Mouse (Mus musculus): Measurements from ENCODE around the gene Ntpcr. TPM values are rescaled to one million over a fixed set of nuclear protein-coding genes. Genes with fewer than 3 reads are reported as not detected.
A peak's percentile ranks its signal among the peaks of the same experiment; 100 is the strongest.

Gene Ntpcr
- polyA plus RNA-seq, 1 experiment = 27.9 TPM

DNA sequence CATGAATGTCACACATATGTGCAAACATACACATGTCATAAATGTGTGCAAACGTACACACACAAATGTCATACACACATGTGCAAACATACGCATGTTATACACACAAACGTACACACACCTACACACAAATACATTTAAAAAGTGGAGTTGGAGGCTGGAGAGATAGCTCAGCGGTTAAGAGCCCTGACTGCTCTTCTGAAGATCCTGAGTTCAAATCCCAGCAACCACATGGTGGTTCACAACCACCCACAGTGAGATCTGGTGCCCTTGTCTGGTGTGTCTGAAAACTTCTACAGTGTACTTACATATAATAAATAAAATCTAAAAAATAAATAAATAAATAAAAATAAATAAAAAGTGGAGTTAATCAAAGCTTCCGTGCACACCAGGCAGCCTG, 49.2 kb downstream of the Ntpcr start:
- TF ChIP-seq CTCF (IDR thresholded peaks at IDR 0.05; ENCODE audit: borderline replicate concordance, extremely low read depth, insufficient read depth, insufficient read length) (no peak), POLR2A (IDR thresholded peaks at IDR 0.05; ENCODE audit: borderline replicate concordance, extremely low read depth, insufficient read depth, insufficient read length, poor library complexity, severe bottlenecking) (no peak)
- DNase-seq (ENCODE audit: low read depth) = no peak

DNA sequence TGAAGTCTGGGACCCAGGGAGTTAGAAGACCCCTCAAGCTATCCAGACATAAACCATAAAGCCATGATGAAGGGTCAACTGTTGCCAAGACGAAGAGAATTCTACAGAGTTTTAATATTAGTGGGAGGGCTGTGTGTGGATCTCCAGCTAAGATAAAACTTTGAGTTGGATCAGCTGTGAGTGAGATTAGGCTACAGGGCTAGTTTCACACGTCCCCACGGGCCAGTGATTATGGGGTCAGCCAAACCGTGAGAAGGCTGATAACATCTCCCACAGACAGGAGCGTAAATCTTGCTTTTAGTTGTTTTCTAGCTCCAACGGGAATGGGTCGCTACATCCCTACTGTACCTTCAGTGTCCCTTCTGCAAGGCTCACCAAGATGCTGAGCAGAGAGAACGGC, 49.9 kb downstream of the Ntpcr start:
- no peak for DNase-seq (ENCODE audit: low read depth)
- TF ChIP-seq CTCF (IDR thresholded peaks at IDR 0.05; ENCODE audit: borderline replicate concordance, extremely low read depth, insufficient read depth, insufficient read length) = no peak
- TF ChIP-seq POLR2A (IDR thresholded peaks at IDR 0.05; ENCODE audit: borderline replicate concordance, extremely low read depth, insufficient read depth, insufficient read length, poor library complexity, severe bottlenecking) = no peak

DNA sequence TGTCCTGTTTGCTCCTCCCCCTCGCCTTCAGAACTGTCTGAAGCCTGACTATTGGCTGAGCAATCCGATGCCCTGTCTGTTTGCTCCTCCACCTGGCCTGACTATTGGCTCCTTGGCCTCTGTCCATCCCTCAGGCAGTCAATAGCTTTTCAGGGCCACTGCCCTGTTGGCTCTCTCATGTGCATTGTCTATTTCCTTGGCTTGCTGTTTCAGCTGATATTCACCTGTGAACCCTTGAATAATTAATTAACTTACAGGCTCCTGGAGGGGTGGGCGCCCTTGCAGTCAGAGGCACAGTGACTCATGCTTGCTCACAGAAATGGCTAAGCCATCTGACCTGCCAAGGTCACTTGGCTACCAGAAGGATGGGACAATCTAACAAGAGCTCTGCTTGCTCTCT, 52.4 kb downstream of the Ntpcr start:
- no peak for TF ChIP-seq CTCF (IDR thresholded peaks at IDR 0.05; ENCODE audit: borderline replicate concordance, extremely low read depth, insufficient read depth, insufficient read length)
- no peak for TF ChIP-seq POLR2A (IDR thresholded peaks at IDR 0.05; ENCODE audit: borderline replicate concordance, extremely low read depth, insufficient read depth, insufficient read length, poor library complexity, severe bottlenecking)
- no peak for DNase-seq (ENCODE audit: low read depth)

DNA sequence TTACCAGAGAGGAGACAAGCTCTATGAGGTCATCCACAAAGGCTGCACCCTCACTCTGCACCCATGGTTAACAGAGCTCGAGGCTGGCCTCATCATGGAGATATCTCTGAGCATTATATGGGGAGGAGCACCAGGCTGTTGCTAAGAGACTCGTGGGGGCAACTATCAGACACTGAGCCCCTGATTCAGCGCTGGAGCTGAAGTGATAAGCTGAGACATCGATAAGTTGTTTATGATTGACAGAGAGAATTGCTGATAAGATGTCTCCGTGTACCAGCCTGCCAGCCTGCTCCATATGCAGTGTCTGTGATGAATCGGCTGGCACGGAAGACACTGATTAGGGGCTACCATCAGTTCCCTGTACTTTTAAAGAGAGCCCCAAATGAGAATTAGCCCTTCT, 57.1 kb downstream of the Ntpcr start:
- TF ChIP-seq POLR2A (IDR thresholded peaks at IDR 0.05; ENCODE audit: borderline replicate concordance, extremely low read depth, insufficient read depth, insufficient read length, poor library complexity, severe bottlenecking) (no peak), CTCF (IDR thresholded peaks at IDR 0.05; ENCODE audit: borderline replicate concordance, extremely low read depth, insufficient read depth, insufficient read length) (no peak)
- DNase-seq (ENCODE audit: low read depth) = peak; percentile 47

DNA sequence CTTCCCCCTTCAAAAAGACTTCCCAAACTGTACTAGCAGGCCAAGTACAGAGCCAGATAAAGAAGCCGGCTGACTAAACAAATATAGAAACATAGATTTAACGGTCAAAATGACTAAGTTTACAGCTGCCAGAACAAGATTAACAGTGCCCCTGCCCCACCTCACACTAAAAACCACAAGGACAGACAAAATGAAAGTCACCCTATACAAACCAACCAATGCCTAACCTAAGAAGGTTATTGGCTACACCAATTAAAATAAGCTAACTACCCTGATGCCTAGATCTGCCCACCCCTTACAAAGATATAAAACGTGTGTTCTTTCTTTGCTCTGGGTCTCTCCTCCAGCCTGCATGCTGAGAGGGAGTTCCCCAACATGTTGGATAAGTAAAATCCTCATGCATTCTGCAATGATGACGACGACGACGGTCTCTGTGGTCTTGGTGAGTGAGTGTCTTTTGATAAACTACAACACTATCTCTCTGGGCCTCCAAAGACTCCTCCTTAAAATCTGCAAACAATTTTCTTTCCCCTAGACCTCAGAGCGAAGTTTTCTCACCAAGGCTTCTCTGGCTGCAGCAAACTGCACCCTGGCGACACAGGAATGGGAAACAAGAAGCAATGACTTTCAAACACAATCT, 63.2 kb downstream of the Ntpcr start:
- no peak for TF ChIP-seq POLR2A (IDR thresholded peaks at IDR 0.05; ENCODE audit: borderline replicate concordance, extremely low read depth, insufficient read depth, insufficient read length, poor library complexity, severe bottlenecking)
- DNase-seq (ENCODE audit: low read depth) = no peak

DNA sequence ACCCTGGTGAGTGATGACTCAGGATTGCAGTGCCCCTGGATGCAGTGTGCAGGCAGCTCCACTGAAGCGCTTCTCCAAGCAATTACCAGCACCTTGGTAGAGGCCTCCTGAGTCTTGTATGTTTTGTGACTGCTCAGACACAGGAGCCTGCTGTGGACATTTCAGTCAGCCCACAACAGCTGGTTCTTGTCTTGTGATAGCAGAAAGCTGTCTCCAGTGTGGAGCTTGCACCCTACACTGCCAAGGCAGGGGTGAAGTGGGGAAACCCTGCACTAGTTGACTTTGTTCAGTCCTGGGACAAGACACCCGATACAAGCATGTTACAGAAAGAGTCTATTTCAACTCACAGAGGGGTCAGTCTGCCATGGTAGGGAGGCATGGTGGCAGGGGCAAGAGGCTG, 65.6 kb downstream of the Ntpcr start:
- no peak for DNase-seq (ENCODE audit: low read depth)
- TF ChIP-seq CTCF (IDR thresholded peaks at IDR 0.05; ENCODE audit: borderline replicate concordance, extremely low read depth, insufficient read depth, insufficient read length) (no peak), POLR2A (IDR thresholded peaks at IDR 0.05; ENCODE audit: borderline replicate concordance, extremely low read depth, insufficient read depth, insufficient read length, poor library complexity, severe bottlenecking) (no peak)

DNA sequence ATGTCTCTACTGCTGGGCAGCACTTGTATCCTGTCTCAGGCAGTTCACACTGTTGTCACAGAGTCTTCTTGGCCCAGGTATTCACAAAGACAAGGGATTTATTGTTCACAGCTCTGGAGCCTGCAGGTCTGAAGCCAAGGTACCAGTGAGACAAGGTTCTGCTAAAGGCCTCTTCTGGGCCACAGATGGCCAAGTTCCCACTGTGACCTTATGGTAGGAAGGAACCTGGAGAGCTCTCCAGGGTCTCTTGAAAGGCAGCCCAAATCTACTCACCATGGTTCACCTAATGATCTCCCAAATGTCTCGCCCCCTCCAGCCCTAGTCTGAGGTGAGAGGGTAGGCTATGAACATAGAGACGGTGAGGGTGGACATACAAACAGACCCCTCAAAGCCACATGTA, 67.2 kb downstream of the Ntpcr start:
- DNase-seq (ENCODE audit: low read depth) = no peak
- no peak for TF ChIP-seq CTCF (IDR thresholded peaks at IDR 0.05; ENCODE audit: borderline replicate concordance, extremely low read depth, insufficient read depth, insufficient read length)
- no peak for TF ChIP-seq POLR2A (IDR thresholded peaks at IDR 0.05; ENCODE audit: borderline replicate concordance, extremely low read depth, insufficient read depth, insufficient read length, poor library complexity, severe bottlenecking)

Other genes with a start within 250 kb of the Ntpcr start
- gene Sipa1l2, start 160.2 kb upstream of the Ntpcr start, polyA plus RNA-seq (2012; rRNA removed) = 45.4 and 52.0 TPM in 2 replicates
- gene Map10, start 60.1 kb upstream of the Ntpcr start, polyA plus RNA-seq (2012; rRNA removed) = 5.1 and 5.8 TPM in 2 replicates
- 11.8 and 13.7 TPM in 2 replicates for gene Pcnx2, start 168.4 kb downstream of the Ntpcr start, polyA plus RNA-seq (2012; rRNA removed)
- 0.49 and 0.82 TPM in 2 replicates for gene Map3k21, start 180.5 kb downstream of the Ntpcr start, polyA plus RNA-seq (2012; rRNA removed)

Data from brain, embryonic 14.5 days (tissue).